Mouse (Mus musculus) left cerebral cortex, postnatal 10 days (tissue): Measurements from ENCODE around the gene Zc3h12b. TPM values are rescaled to one million over a fixed set of nuclear protein-coding genes. Genes with fewer than 3 reads are reported as not detected.
A peak's percentile ranks its signal among the peaks of the same experiment; 100 is the strongest.
"Not testable (repeated sequence)": the region's sequence is repeated elsewhere in the genome, so short reads cannot be mapped to it uniquely, and the experiment has no call there.

Experiments used
- DNase-seq, 2 experiments: peaks; one replicate each; pipeline ENCODE4 v3.0.0; 2021 to 2022; ENCODE audit warnings: low spot score in 2 of 2, mixed read lengths in 1 of 2; ENCODE audit errors: extremely low spot score in 1 of 2
- intact Hi-C: fragments of 180-260 bp; cut with DNase I; formaldehyde crosslinking; loops from one replicate; pipeline ENCODE4 v1.15.1; 2025
- total RNA-seq, 2 experiments: library from RNA; stranded (reverse); gene quantifications; 2 replicates each; pipeline ENCODE4 v1.2.3; 2021

Zc3h12b gene
- total RNA-seq: 10 to 100 TPM; 23.8 to 24.1 TPM

DNA sequence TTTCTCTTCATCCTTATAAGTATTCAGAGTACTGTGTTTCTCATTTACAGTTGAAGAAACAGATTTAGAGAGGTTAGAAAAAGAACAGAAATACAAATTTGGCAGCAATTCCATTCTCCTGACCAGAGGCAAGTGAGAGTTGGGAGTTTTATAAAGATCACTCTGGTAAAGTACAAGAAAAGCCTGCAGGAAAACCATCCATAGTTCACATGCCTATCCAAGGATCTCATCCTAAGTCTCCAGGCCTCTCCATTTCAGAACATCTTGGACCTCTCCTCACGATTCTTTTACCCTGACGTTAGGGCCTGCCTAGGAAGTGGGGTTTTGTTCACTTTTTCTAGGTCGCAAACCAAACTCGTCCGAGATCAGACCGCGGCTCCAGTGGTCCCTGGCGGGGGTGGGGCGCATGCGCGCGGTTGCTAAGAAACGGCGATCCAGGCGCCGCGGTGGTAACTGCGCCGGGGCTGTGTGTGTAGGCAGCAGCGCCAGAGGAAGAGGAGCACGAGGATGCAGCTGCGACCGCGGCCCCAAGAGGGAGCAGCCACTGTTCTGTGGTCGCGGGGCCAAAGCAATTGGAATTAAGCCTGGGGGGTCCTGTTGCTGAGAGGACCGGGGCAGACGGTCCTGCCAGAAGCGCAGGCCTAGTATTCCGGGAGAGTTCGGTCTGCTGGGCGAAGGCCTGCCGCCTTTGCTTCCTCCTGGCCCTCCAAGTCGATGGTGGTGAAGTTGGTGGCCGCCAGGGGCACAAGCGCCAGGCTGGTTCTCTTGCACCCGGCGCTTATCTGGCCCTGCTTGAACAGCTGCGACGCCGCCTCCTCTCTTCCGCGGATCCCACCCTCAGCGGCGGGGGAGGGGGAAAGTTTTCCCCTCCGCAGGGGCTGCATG lies at the start of gene Zc3h12b:
TSS of gene Zc3h12b (plus strand) at position 452 of the 885 bp plus-strand sequence.
- DNase-seq: peak; percentile 59 to 85
- intact Hi-C loops: no loop called here

DNA sequence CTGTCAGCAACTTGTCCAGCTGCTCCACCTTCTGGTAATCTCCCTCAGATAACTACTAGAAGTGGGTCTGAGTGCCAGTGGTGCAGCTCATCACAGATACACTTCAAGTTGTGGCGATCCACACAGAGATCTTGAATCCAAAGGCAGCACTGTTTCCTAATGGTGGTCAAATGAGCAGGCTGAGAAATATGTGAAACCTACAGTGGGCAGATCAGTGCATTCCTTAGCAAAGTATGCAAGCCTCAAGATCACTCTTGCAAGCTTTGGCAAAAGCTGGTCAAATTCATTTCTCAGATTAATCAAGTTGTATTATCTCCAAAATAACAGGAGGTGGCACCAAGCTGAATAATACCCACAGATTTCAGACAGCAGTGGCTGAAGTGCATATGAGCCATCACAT lies 29.3 kb upstream of the Zc3h12b start:
- DNase-seq: no peak
- intact Hi-C loops: loop anchor here (10.0 kb wide), 1 partner anchor 273 kb away; the partner anchor contains the start of gene Las1l

GRCm38 (mm10) chrX:95687119-95687518 lies 24.4 kb upstream of the Zc3h12b start:
- no peak for DNase-seq
- intact Hi-C loops: loop anchor here (10.0 kb wide), 1 partner anchor 268 kb away; the partner anchor contains the start of gene Las1l

DNA sequence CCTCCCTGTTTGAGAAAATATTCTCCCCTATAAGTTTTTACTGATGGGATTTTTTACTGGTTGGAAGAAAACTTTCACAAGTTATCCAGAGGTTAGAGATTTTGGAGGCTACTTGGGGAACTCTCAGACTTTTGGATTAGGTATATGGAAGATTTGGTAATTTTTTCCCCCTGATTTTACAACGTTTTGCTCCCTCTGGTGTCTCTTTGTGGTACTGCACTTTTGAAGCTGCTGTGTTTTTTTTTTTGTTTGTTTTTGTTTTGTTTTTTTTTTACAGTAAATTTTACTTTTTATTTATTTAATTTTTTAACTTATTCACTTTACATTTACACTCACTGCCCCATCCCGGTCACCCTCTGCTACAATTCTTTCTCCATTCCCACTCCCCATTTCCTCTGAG lies 26.8 kb downstream of the Zc3h12b start:
- intact Hi-C loops: no loop called here
- no peak for DNase-seq

- intact Hi-C loops: no loop called here
- no peak for DNase-seq
Observed at GRCm38 (mm10) chrX:95795881-95796280, 84.4 kb downstream of the Zc3h12b start.

DNA sequence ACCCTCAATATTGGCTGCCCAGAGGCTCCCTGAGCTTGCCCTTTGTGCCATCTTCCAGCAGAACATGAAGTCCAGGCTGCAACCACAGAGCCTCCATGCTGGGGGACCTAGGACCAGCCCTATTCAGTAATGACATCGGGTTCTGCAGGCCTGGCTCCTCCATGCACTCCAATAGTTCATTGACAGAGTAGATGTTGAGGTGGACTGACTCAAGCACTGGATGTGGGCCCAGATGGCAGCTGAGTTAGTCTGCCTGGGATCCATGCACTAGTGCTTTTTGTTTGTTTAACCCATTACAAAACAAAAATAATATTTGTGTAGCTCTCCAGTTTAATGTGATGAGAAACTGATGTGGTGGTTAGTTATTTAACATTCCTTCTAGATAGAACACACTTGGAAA lies 90.3 kb downstream of the Zc3h12b start:
- intact Hi-C loops: no loop called here

DNA sequence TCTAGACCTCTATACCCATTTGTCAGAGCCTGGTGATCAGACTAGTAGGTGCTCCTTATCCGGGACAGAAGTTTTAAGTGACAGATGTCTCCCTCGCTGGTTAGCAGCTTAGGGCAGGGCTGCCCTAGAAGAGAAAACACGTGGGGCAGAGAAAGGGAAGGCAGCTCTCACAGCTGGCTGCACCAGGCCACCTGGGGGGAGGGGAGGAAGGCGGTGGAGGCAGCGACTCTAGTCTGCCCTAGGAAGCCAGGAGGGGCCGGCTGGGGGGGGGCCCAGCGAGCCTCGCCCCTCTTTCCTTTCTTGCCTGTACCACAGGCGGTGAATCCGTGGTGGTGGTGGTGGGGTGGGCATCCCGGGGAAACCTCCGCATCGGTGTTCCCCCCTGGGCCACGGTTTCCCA lies 141.3 kb downstream of the Zc3h12b start:
- intact Hi-C loops: no loop called here
- no peak for DNase-seq

More for the DNA sequence above, 90.3 kb downstream of the Zc3h12b start:
- no peak for DNase-seq

GRCm38 (mm10) chrX:95881111-95881510 lies 169.6 kb downstream of the Zc3h12b start:
- intact Hi-C loops: no loop called here
- DNase-seq: no peak

DNA sequence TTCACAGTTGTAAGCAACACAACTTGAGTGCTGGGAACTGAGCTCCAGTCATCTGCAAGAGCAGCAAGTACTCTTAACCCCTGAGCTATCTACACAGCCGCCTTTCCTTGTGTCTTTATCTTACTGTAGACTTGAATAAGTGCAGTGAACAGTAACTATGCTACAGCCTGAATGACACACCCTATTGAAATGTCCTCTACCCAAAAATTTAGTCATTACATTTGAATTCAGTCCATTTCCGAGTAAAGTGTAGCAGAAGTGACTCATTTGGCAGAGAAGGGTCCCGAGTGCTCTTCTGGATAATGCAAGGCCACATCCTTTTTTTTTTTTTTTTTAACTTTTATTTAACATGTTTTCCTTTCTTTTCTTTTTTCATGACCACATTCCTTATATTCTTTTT lies 191.2 kb downstream of the Zc3h12b start:
- intact Hi-C loops: no loop called here
- DNase-seq: no peak

DNA sequence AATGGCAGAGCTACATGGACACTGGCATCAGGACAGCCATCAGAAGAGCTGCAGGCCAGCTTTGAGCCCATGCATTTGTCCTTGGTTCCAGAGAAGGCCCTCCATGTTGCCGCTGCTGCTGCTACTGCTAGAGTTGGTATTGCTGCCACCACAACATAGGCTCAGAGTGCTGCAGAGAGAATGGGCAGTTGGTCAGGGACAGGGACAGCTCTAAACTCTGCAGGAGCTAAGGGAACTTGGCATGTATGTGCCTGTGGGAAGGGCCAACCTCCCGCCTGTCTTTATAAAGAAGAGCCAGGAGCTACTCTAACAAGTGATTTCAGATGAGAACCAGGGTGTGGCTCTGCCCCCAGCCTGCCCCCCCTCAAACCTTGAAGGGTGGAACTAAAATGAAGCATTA lies 224.0 kb downstream of the Zc3h12b start:
- DNase-seq: no peak
- intact Hi-C loops: no loop called here

DNA sequence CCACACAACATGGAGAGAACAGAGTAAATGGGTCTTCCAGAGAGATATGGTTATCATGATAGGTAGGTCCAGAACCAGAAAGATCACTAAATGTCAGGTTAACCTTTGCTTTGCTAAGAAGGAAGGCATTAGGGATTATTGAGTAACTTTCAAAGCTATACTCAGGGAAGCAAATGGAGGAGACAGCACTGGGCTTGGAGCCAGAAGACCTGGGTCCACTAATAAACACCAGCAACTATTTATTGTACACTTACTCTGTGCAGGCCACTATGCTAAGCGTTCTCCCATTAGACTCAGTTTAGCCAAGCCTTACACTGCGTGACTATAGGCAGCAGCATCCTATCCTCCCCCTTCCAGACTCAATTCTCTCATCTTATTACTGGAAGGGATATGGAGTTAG lies 234.0 kb downstream of the Zc3h12b start:
- no peak for DNase-seq
- intact Hi-C loops: no loop called here

- intact Hi-C loops: no loop called here
- DNase-seq: no peak
Observed at GRCm38 (mm10) chrX:95948135-95948534, 236.7 kb downstream of the Zc3h12b start.

DNA sequence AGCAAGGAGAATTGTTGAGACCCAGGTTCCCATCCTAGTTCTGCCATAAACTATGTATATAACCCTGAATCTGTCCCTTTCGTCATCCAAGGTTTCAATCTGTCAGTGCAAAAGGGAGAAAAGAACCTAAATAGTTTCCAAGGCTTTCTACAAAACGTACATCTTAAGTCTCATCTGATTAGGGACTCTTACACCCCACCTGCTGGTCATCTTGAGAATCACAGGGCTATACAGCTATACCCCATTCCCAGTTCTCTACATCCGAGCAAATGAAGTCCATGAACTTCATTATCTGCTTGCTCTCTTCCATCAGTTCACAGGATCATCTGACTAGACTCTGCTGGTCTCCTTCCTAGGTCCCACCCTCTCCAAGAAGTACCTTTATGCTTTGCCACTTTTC lies 239.3 kb downstream of the Zc3h12b start:
- intact Hi-C loops: loop anchor here (10.0 kb wide), 1 partner anchor 266 kb away; no protein-coding TSS in a partner anchor
- peak; percentile 16 to 27 for DNase-seq

- intact Hi-C loops: loop anchor here (10.0 kb wide), 1 partner anchor 272 kb away; no protein-coding TSS in a partner anchor
- DNase-seq: peak; percentile 91 to 92
Observed at GRCm38 (mm10) chrX:95956497-95957293, 245.2 kb downstream of the Zc3h12b start, which contains the start of gene Las1l. Gene Las1l (minus strand): TSS chrX:95956962.

DNA sequence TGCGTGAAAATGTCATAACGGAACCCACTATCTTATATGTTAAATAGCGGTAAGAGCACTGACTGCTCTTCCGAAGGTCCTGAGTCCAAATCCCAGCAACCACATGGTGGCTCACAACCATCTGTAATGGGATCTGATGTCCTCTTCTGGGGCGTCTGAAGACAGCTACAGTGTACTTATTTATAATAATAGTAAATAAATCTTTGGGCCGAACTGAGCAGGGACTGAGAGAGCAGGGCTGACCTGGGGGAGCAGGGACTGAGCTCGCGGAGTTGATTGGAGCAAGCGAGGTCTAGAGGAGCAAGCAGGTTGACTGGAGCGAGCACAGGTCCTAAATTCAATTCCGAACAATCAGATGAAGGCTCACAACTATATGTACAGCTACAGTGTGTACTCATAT lies 246.0 kb downstream of the Zc3h12b start:
- intact Hi-C loops: loop anchor here (10.0 kb wide), 1 partner anchor 273 kb away; no protein-coding TSS in a partner anchor
- not testable (repeated sequence) for DNase-seq

GRCm38 (mm10) chrX:95963366-95963765 lies 251.9 kb downstream of the Zc3h12b start:
- intact Hi-C loops: no loop called here

DNA sequence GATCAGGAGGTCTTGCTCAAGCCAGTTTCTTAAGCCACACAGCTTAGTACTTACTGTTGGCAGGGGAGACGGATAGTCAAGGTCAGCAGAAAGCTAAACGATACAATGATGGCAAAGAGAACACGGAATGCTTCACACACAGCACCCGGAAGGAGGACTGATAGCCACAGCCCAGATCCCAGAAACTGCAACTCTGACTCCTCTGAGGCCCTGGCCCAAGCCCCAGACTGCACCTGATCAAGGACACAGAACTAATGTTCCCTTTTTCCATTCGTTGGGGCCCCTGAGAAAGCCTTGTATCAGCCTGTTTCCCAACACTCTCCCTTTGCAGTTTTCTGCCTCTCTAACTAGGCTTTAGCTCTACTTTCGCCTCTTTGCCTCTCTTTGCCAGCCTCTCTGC lies 253.6 kb downstream of the Zc3h12b start:
- no peak for DNase-seq
- intact Hi-C loops: no loop called here

More at GRCm38 (mm10) chrX:95963366-95963765, 251.9 kb downstream of the Zc3h12b start:
- no peak for DNase-seq

DNA sequence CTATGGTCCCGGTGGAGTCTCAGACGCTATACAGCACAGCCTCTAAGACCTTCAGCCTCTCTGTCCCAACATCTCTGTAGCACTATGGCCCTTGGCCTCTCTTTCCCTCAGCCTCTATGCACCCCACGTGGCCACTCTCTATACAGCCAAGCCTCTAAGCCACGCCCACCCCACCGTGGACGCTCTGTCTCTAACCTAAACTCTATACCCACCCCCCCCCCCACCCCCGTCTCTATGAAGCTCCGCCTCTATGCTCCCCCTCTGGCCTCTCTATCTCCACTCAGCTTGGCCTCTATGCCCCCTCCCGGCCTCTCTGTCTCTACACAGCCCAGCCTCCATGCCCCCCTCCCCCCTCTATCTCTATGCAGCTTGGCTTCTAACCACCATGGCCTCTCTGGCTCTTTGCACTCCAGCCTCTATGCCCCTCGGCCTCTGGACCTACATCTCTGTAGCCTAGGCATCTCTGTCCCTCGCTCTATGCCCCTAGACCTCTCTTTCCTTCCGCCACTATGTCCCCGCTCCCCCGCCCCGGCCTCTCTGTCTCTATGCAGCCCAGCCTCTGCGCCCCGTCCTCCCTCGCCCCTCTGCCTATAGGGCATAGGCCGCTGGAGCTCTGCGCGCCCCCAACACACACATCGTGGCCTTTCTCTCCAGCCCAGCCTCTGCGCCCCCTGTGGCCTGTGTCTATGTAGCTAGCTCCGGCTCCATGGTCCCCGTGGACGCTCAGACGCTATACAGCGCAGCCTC lies 256.5 kb downstream of the Zc3h12b start:
- intact Hi-C loops: no loop called here
- peak in 1 of 2 experiments; percentile 71 for DNase-seq

DNA sequence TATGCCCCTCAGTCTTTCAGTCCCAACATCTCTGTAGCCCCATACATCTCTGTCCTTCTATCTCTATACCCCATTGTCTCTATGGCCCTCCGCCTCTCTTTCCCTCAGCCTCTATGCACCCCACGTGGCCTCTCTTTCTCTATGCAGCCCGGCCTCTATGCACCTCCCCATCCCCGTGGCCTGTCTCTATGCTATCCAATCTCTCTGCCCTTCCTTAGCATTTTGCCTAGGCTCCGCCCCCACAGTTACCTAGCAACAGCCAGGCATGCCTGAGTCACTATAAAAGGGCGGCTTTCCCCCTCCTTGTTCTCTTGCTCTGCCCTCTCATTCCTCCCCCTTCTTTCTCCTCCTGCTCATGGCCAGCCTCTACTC lies 257.1 kb downstream of the Zc3h12b start:
- intact Hi-C loops: no loop called here
- peak; percentile 62 to 88 for DNase-seq
